Mouse (Mus musculus): ENCODE data around the gene Defb26.

DNA sequence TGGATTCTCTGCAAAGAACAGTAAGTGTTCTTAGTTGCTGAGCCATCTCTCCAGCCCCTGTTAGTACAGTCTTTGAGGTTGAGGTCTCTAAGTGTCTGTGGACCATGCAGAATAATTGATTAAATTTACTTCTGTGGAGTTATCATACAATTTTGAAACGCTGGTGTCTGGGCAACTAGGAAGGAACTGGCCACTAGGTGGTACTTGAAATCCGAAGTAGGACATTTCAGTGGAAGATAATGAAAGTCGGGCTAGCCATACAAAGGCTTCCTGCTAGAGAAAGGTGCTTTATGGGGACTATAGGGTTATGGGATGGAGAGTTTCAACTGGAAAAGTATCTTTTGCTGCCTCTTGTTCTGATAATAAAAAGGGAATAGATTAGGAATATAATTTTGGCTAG is 39.1 kb downstream of the Defb26 start:
- TF ChIP-seq POLR2A (IDR thresholded peaks at IDR 0.05; ENCODE audit: borderline replicate concordance, extremely low read depth, low read depth, low read length) (no peak), CTCF (IDR thresholded peaks at IDR 0.05; ENCODE audit: insufficient read depth, low read length) (no peak)

All from lung, adult 2 months (tissue).